Comparison of ENCODE assay signal across 8 mouse cellular contexts in the genomic region with DNA sequence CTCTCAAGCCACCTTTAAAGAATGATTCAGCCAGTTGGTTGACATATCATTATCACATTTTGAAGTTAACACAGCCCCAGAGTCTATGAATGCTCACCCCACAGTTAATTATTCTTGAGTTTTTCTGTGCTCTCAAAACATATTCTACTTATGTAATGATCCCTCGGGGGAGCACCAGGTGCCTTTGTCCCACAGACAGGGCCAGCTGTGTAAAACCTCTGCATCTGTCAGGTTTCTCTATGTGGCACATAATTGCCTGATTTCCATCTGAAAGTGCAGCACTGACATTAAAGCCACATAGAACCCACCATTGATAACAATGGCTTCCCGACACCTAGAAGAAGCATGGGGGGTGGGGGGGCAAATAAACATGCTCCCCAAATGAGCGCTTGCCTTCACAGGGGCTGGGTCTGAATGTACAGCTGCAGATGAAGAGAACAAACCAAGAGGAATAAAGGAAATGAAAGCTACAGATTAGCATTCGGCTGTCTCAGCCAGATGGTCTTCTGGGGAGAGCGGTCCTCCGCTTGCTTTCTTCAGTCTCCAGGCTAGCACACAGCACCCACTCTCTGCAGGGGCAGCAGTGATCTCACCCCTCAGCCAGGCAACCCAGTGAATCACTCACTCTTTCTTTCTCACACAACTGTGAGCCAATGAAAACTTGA.
A peak's percentile ranks its signal among the peaks of the same experiment; 100 is the strongest.
DNase-seq lines count a peak whose midpoint lies in the region; ATAC-seq lines count a peak whose summit lies in the region.

No protein-coding gene starts in this region.

- intact Hi-C loops in left cerebral cortex, postnatal 14 days (cut with DNase I) = no loop called here

- H3K36me3 ChIP-seq in splenic B cell, adult 2 months (ENCODE audit: control insufficient read depth, insufficient read depth, low read length, poor library complexity, severe bottlenecking) = no peaks in the 10 kb centered on the region

- no peaks in the 10 kb centered on the region for H3K27me3 ChIP-seq in splenic B cell, adult 2 months (ENCODE audit: control insufficient read depth, insufficient read depth, low read length, poor library complexity, severe bottlenecking)

- peak; percentile 12 to 33 for DNase-seq in cerebellum, adult 18-20 months
- DNase-seq in cerebellum, adult 11 months = no peak
- peak; percentile 89 for DNase-seq in A20 (ENCODE audit: low read depth, low spot score)
- DNase-seq in left cerebral cortex, postnatal 14 days (ENCODE audit: low spot score in 2 of 2) = peak; percentile 63 to 77
- DNase-seq in splenic B cell, adult 2 months (ENCODE audit: low read depth, low spot score) = peak; percentile 23
- DNase-seq in kidney, adult 9 months = no peak

- peak; percentile 97 for ATAC-seq in frontal cortex, adult (ENCODE audit: low TSS enrichment)
- no peak for ATAC-seq in inflammation-experienced regulatory T-cells, adult 6 months

Comparison
In these comparisons a context has a peak if more than half of its experiments do, and no peak if none do; other contexts are left out.
1. DNase-seq: peak in cerebellum, adult 18-20 months (2 of 2), A20 (single experiment), left cerebral cortex, postnatal 14 days (2 of 2) and splenic B cell, adult 2 months (single experiment); none in cerebellum, adult 11 months (single experiment) and kidney, adult 9 months (single experiment).